Mouse (Mus musculus): Measurements from ENCODE around the gene Cnnm1.

Gene Cnnm1

GRCm38 (mm10) chr19:43546337-43547117 lies 106.3 kb downstream of the Cnnm1 start:
- DNase-seq (ENCODE audit: low spot score in 2 of 2): no peak

All from frontal cortex, postnatal 14 days (tissue).